Mouse (Mus musculus) liver, adult 10 weeks (tissue): ENCODE data around the gene Gm10762. TPM values are rescaled to one million over a fixed set of nuclear protein-coding genes. Genes with fewer than 3 reads are reported as not detected.

ENCODE experiments used
- polyA plus RNA-seq: library from polyadenylated mRNA; stranded (reverse); fragments of 350-450 nt; fragmentation: Illumina TruSeq; extraction: RNeasy Lipid Tissue Mini Kit (QIAGEN cat#74804); gene quantifications from one replicate; pipeline ENCODE4 v1.2.3, GENCODE M21; 2014; ENCODE audit warnings: low read depth, low replicate concordance

Gm10762 gene
- polyA plus RNA-seq = 8.3 TPM

DNA sequence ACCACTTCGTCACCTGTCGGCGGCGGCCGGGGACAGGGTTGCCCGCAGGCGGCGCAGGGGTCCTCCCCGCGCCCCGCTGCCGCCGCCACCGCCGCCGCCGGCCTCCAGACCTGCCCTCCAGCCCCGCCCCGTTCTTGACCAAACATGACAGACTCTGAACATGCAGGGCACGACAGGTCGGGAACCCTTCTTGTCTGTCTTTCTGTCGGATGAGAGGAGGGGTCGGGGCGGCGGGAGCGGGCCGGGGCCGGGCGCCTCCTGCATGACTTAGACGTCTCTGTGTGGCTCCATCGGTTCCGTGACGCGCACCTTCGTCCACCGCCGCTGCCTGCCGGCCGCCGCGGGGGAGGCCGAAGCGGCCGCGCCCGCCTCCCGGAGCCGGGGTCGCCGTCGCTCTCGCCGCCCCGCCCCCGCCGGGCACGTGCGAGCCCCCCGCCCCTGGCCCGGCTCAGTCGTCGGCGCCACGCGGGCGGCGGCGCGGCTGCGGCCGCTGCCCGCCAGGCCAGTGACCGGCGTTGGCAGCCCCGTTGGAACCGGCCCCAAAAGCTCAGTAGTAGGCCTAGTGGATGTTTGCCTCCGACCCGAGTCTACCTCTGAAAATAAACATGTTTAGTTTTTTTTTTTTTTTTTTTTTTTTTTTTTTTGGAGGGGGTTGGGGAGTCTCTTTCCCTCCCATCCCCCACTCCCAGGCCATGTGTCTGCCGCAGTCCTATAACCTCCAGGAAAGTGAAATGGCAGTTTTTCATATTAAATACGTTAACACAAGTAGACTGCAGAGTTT is at the start of gene Gm10762:
Gene Gm10762 (minus strand): TSS at position 65 of the 781 bp plus-strand sequence.

GRCm38 (mm10) chr2:128966641-128967580 is 614 bp downstream of the Gm10762 start, which contains the start of gene Zc3h6:
TSS of gene Zc3h6 (plus strand) at chr2:128967402.

DNA sequence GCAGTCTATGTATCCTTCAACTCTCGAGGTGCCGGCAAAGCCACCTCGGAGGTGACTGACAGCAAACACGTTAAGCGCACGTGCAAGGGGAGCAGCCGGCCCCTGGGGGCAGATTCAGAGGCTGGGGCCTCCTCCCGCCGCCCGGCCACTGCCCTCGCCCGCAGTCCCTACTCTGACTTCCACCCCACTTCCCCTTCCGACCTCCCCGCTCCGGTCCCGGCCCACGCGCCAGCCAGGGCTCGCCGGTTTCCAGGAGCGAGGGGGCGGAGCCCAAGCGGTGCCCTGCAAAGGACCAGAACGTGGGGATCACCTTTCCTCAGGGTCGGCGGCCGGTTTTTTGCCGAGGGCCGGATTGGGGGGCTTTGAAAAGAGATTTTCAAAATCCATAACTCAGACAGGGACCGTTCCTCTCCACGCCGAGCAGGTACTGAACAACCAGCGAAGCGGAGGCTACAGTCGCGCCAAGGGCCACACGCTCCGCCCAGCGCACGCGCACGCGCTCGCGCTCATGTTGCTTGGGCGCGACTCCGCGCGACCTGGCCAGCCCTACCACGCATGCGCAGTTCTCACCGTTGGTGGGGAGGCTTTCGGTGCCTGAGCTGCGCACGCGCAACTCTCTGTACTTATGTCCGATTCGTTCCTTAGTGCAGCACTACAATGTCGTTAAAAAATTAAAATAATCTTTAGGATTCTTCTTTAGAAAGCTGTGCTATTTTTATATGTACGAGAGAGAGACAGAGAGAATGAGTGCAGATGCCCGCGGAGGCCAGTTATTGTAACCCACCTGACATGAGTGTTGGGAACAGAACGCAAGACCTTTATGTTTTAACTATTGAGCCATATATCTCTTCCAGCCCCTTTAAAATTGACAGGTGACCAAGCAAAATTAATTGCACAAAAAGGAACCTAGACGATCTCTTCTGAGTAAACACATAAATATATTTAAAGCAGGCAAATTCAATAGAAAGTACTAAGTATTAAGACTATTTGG is 23.7 kb downstream of the Gm10762 start, which contains the start of gene Zc3h8:
Gene Zc3h8 (minus strand): TSS at position 540 of the 991 bp plus-strand sequence.

Other genes starting within 250 kb of the Gm10762 start
- 22.0 TPM for gene Tmem87b, start 149.6 kb downstream of the Gm10762 start, polyA plus RNA-seq
- gene Fbln7, start 104.7 kb downstream of the Gm10762 start, polyA plus RNA-seq = 0.29 TPM
- 4.0 TPM for gene Zc3h8, start 23.6 kb downstream of the Gm10762 start, polyA plus RNA-seq
- gene Zc3h6, start 323 bp downstream of the Gm10762 start, polyA plus RNA-seq = 3.1 TPM
- not detected for gene Vinac1, start 80.4 kb upstream of the Gm10762 start, polyA plus RNA-seq
- gene Ttl, start 98.2 kb upstream of the Gm10762 start, polyA plus RNA-seq = 2.0 TPM
- gene Polr1b, start 133.3 kb upstream of the Gm10762 start, polyA plus RNA-seq = 2.2 TPM
- 6.2 TPM for gene Chchd5, start 162.0 kb upstream of the Gm10762 start, polyA plus RNA-seq
- gene Slc20a1, start 231.0 kb upstream of the Gm10762 start, polyA plus RNA-seq = 17.5 TPM